Mouse (Mus musculus) left cerebral cortex, postnatal 10 days (tissue): ENCODE data around the gene Cdc42ep3. TPM values are rescaled to one million over a fixed set of nuclear protein-coding genes. Genes with fewer than 3 reads are reported as not detected.
A peak's percentile ranks its signal among the peaks of the same experiment; 100 is the strongest.

Source experiments
- DNase-seq, 2 experiments: peaks; one replicate each; pipeline ENCODE4 v3.0.0; 2021 to 2022; ENCODE audit warnings: low spot score in 2 of 2, mixed read lengths in 1 of 2; ENCODE audit errors: extremely low spot score in 1 of 2
- intact Hi-C: fragments of 180-260 bp; cut with DNase I; formaldehyde crosslinking; loops from one replicate; pipeline ENCODE4 v1.15.1; 2025
- total RNA-seq, 2 experiments: library from RNA; stranded (reverse); gene quantifications; 2 replicates each; pipeline ENCODE4 v1.2.3; 2021

Cdc42ep3 gene
- total RNA-seq: 10 to 100 TPM; 29.7 to 33.6 TPM

DNA sequence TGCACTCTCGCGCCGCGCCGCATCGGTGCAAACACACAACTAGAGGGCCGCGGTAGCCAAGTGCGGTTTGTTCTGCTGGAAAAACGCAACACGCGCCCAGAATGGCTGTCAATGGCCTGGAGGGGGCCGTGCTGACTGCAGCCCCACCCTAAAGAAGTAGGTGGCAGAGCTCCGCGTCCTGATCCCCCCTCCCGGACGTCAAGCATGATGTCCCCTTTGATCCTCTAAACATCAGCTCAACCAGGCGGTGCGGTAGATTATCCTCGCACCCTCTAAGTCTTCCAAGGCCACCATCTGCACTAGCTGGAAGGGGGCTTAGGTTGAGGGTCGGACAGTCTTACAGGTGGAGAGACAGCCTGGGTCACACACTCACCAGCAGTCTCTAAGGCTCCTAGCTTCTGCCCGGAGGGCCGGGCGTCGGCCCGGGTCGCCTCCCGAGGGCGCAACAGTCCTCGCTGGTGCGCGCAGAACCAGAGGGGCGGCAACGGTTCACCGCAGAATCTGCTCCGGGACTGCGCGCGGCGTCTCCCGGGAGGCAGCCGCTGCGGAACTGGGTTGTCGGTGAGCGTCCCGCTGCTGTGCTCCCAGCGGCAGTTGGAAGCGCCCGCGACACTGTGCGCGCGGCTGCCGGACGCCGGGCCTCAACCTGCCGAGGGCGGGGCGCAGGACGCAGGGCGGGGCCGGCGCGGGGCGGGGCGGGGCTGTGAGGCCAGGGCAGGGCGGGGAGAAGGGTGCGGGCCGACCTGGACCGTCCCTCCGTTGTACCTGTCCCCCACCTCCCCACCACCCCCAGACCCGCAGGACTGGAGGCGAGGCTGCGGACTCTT lies at the start of gene Cdc42ep3:
Gene Cdc42ep3, minus strand, starts transcription at position 648 of the 827 bp plus-strand sequence.
- intact Hi-C loops: loop anchor here (5.0 to 10.0 kb wide), 3 partner anchors 210 to 240 kb away; no protein-coding TSS in a partner anchor
- DNase-seq: peak; percentile 49 to 84

GRCm38 (mm10) chr17:79400356-79400755 lies 45.5 kb upstream of the Cdc42ep3 start:
- intact Hi-C loops: no loop called here
- no peak for DNase-seq

DNA sequence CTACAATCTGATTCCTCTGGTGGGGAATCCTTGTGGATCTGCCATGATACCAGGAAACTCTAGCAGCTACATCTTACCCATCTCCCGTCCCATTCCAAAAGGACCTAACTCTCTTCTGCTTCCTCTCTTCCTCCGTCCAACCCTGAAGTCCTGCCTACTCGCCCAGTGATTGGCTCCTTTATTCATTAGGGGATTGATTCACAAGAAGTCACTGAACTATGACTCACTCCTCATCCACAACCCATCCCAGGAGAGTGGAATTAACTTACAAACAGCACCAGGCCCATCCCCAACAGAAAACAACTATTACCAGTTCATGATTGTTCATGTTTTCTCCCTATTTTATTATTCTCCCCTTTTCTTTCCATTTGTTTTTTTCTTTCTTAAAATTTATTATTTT lies 43.5 kb upstream of the Cdc42ep3 start:
- DNase-seq: no peak
- intact Hi-C loops: no loop called here

GRCm38 (mm10) chr17:79394799-79395198 lies 39.9 kb upstream of the Cdc42ep3 start:
- intact Hi-C loops: no loop called here
- DNase-seq: no peak

GRCm38 (mm10) chr17:79393886-79394285 lies 39.0 kb upstream of the Cdc42ep3 start:
- intact Hi-C loops: no loop called here
- no peak for DNase-seq

DNA sequence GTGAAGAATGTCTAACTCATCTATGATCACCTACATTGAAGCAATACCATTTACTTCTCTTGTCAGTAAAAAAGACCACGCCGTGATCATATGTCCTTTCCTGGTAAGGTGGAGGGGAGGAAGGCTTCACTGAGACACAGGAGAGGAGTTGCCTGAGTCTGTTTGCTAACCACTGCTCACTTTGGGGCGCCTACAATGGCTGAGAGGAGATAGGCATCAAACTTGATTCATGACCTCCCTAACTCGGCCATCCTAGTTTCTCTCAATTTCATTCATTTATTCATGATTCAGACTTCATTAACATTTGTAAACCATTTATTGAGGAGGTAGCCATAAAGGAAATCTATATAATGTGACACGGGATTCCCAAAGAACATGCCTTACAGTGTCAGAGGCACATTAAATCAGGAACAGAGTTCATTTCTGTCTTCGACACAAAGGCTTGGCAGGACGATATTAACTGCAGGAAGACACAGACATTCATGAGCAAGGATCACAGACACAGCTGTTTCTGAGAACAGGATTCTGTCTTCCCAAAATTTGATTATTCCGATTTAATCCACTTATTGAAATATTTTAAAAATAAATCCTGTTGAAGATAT lies 32.7 kb upstream of the Cdc42ep3 start:
- DNase-seq: no peak
- intact Hi-C loops: no loop called here

- intact Hi-C loops: no loop called here
- DNase-seq: no peak
Observed at GRCm38 (mm10) chr17:79381485-79381884, 26.6 kb upstream of the Cdc42ep3 start.

DNA sequence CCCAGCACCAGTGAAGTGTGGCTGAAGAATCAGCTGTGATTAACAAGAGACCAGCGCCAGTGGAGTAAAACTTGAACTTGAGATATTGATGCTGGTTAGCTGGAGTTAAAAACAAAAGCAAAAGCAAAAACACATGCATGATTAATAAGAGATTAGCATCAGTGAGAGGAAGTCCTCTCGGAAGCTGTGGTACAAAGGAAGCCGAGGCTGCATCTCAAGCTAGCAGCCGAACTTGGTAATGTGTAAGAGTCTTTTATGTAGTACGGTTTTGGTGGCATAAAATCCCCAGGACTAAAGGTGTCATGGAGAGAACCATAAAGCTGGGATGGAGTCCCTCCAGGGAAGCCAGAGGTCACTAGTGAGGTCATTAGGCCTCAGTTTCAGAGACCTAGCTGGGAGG lies 24.3 kb upstream of the Cdc42ep3 start:
- DNase-seq: no peak
- intact Hi-C loops: no loop called here

GRCm38 (mm10) chr17:79376434-79377210 lies 21.7 kb upstream of the Cdc42ep3 start:
- DNase-seq: no peak

DNA sequence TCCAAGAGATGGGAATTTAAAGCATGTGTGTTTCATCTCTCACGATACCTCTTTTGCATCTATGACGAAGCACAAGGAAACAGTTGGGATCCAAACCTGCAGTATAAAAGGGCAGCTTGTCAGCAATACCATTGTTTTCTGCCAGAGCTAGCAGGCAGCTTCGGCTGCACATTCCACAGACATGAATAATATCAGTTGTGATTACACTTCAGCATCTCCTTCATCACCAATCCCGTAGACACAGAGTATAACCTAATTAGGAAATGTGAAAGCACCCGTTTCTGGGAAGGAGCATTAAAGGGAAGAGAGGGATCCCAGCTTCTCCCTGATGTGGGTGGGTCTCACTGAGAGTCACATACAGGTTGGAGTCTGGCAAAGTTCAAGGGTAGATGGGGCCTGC lies 18.1 kb upstream of the Cdc42ep3 start:
- no peak for DNase-seq
- intact Hi-C loops: no loop called here

More at GRCm38 (mm10) chr17:79376434-79377210, 21.7 kb upstream of the Cdc42ep3 start:
- intact Hi-C loops: no loop called here

DNA sequence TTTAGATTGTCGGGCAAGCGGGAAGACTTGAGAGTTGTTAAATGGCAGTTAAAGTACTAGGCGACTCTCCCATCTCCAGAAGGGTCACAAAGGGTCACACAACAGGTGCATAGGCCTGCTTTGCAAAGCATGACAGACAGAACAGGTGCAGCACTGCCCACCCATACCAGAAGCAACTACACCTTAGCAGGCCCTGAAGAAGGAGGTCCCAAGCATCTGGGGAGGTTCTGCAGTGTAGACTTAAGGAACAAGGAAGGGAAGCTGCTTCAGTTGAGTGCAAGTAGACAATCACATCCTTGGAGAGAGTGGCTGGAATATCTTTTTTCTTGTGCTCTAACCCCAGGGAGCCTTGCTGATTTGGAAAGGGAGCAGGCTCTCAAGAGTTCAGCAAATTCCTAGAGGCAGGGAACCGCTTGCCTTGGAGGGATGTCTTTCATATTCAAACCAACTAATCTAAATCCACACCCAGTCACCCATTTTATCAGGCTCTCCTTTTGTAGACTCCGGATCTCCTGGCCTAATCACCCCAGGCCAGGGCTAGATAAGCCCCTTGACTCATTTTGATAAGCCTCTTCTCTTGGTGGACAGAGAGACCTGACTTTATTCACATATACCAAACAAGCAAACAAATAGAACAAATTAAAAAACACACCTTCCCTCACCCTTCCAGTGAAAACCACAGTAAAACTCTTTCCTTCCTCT lies 10.0 kb upstream of the Cdc42ep3 start:
- DNase-seq: no peak
- intact Hi-C loops: no loop called here

DNA sequence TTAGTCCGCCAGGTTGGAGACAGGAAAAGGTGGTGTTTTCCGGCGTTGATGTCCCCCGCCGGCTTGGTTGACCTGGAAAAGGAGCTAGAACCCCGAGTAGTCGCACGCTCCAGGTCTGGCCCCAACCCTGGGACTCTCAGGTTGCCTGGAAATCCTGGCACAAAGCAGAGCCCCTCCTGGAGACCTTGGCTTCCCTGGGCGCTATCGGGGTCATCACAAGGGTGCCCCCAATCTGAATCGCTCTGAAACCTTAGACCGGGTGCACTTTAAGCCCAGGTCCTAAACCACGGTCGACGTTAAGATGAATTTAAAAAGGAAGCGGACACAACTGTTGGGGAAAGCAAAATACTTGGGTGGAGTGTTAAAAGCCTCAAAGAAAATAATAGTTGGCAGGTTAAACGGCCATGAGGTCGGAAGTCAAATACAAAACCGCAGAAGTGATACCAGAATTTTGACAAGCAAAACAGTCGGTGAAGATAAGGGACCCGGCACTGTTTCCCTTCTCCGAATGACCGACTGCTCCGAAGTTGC lies 1.2 kb upstream of the Cdc42ep3 start:
- intact Hi-C loops: loop anchor here (5.0 to 10.0 kb wide), 3 partner anchors 211 to 241 kb away; no protein-coding TSS in a partner anchor
- no peak for DNase-seq

DNA sequence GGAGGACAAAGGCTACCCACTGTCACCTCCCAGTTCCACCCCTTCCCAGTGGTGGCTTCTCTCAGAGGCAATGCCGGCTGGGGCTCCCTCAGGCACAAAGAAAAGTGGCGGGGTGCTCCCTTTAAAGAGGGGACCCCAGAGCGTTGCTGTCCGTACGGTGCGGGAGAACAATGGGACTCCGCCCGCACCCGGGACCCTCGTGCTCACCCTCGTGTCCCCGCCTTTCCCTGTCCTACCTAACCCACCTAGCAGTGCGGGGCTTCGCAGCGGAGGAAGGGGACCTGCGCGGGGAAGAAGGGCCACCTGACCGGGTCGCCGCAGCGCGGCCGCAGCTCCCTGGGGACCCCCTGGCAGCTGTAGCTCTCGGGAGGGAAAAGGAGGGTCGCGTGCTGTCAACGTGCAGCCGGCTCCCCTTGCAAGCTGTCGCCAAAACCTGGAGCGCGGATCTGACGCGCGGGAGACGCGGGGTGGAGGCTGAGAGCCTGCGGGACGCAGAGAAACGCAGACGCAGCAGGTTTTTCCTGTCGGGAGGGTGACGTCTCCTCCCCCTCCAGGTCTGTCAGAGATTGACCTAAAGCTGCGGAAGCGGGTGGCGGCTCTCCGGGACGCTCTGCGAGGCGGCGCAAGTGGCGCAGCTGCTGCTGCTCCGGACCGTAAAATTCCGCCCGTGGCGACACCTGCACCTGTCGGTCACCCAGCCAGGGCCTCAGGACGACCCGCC lies 540 bp upstream of the Cdc42ep3 start:
- intact Hi-C loops: loop anchor here (5.0 to 10.0 kb wide), 3 partner anchors 211 to 241 kb away; no protein-coding TSS in a partner anchor
- peak; percentile 75 to 87 for DNase-seq

DNA sequence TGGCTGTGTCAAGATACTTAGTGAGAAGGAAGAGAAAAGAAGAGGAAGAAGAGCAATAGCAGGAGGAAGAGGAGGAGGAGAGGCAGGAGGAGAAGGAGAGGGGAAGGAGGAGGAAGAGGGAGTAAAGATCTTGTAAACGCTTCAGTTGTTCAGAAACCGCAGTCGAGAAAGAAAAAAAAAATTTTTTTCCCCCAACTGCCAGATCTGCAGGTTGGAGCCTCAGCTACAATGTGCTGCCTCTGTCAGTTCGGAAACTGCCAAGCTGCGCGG lies 782 bp downstream of the Cdc42ep3 start:
- DNase-seq: no peak
- intact Hi-C loops: loop anchor here (10.0 kb wide), 2 partner anchors 209 to 239 kb away; no protein-coding TSS in a partner anchor

- intact Hi-C loops: loop anchor here (10.0 kb wide), 2 partner anchors 209 to 239 kb away; no protein-coding TSS in a partner anchor
- DNase-seq: no peak
Observed at GRCm38 (mm10) chr17:79353446-79354173, 1.3 kb downstream of the Cdc42ep3 start.

DNA sequence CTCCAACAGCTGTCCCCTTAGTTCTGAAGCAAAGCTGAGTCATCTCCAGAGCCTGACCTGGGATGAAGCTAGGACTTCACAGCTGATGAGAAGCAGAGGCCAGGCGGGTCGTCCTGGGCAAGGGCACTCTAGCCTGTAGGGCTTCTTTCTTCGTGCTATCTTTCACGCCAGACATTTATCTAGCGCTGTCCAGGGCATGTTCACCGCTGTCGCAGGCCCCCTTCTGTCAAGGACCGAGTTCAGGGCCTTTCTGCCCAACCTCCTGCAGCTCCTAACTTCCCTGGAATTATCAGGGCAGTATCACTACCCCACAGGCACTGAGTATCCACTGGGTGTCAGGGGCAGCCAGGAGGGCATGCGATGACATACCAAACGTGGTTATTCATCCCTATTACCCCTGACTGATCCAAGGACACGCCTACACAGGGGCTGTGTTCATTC lies 4.1 kb downstream of the Cdc42ep3 start:
- intact Hi-C loops: loop anchor here (10.0 kb wide), 2 partner anchors 206 to 236 kb away; no protein-coding TSS in a partner anchor
- no peak for DNase-seq

- DNase-seq: no peak
- intact Hi-C loops: no loop called here
Observed at GRCm38 (mm10) chr17:79349371-79349770, 5.5 kb downstream of the Cdc42ep3 start.
